Mouse (Mus musculus): ENCODE measurements around the gene Kcnd3. TPM values are rescaled to one million over a fixed set of nuclear protein-coding genes. Genes with fewer than 3 reads are reported as not detected.

Gene Kcnd3
- polyA plus RNA-seq, 1 experiment from 2014 or later = 10.2 TPM

DNA sequence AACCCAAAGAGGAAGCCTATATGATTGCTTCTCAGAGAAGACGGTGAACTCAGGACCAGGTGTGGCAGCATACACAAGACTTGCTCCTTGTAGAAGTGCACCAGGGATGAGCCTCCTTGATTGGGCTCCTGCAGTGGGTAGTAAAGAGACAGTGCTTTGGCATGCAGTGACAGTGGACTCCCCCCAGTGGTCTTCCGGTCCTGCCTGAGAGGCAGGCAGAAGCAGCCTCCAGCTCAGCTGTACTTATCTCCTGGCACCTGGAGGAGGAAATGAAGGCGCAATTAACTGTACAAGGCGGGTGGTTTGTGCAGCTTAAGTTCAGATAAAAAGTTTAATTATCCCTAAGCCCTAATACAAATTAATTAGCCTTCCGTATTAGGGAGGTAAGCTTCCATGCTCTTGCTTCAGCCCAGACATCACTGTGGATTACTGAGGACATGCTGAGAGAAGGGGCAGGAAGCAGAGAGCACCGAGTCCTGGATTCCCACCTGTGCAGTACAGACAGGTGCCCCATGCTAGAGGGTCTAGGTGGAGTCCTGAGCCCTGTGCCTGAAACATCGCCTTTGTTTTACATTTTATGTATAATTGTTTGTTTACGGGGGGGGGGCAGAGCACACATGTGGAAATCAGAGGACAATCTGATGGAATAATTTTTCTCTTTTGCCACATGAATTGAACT, 196.9 kb downstream of the Kcnd3 start:
- no peak overlapping the region for H3K9ac ChIP-seq (replicated peaks)
- no peaks in the 10 kb centered on the region for H3K36me3 ChIP-seq
- WGBS = 62% methylated on average over 8 of the region's 8 CpGs
- no peak overlapping the region for H3K27ac ChIP-seq
- no peaks in the 10 kb centered on the region for H3K4me1 ChIP-seq (replicated peaks)
- H3K4me3 ChIP-seq (replicated peaks) = no peak overlapping the region
- peak; percentile 67 for ATAC-seq
- H3K9me3 ChIP-seq = no peaks in the 10 kb centered on the region
- no peak overlapping the region for H3K4me2 ChIP-seq (replicated peaks)
- 0 out of 2 replicates have a peak, but pooled peaks cover 3% of the 10 kb centered on the region for H3K27me3 ChIP-seq

DNA sequence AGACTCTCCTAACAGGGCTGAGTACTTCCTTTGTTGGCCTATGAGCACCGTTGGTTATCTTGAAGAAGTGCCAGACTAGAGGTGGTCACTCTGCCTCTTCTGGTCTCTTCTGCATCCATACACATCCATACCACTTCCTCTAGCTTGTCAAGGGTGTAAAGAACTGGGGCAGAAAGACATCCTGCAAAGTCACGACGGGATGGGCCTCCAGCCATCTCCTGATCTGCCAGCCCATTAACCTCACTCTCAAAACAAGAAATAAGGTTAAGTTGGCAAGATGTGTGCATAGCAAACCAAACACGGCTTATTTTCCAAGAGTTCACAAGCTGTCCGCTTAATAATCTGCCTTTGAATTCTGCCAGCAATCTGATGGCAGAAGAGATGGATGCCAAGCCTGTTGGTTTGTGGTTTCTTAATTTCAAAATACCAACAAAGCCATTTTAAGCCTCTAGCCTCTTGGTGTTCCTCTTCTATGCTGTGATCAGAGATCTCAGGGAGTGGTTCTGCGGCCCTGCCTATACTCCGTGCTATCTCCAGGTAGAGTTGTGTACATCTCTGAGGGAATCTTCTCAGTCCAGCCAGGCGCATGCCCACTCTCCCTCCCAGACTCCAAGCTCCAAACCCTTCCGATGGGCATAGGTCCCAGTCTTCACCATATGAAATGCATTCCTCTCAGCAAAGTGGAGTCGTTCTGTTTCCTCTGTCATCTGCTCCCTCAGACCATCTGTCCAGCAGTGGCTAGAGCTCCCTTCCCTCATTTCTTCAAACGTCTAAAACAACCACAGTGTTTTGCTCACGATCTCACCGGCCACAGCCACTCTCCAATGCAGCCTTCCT, 201.6 kb downstream of the Kcnd3 start:
- no peak overlapping the region for H3K4me2 ChIP-seq (replicated peaks)
- H3K27ac ChIP-seq = no peak overlapping the region
- 92% methylated on average over 13 of the region's 13 CpGs for WGBS
- H3K4me3 ChIP-seq (replicated peaks) = no peak overlapping the region
- no peak overlapping the region for H3K9ac ChIP-seq (replicated peaks)
- no peaks in the 10 kb centered on the region for H3K36me3 ChIP-seq
- H3K27me3 ChIP-seq = 0 out of 2 replicates have a peak, but pooled peaks cover 3% of the 10 kb centered on the region
- H3K9me3 ChIP-seq = no peaks in the 10 kb centered on the region
- ATAC-seq = no peak
- no peaks in the 10 kb centered on the region for H3K4me1 ChIP-seq (replicated peaks)

DNA sequence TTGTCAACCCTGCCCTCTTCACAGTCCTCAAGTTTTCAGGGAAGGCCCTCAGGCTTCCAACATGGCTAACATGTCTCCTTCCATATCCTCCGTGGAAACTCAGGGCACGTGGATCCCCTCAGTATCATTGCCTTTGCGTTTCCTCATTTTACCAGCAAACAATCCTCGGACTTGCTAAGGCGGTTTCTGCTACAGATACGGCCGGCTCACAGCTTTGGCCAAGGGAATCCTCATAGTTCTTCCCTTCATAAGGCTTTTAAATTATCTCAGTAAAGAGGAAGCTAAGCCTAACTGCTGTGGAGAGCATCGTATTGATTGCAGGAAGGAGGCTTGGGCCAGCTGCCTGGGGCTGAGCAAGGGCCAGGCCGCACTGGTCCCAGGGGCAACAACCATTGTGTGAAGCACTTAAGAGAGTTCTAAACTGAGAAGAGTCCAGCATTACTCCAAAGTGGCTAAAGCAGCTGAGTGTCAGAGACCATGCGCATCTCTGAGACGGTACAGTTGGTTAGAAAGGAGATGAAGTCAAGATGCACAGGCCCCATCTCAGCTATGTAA, 203.0 kb downstream of the Kcnd3 start:
- Histone ChIP-seq H3K27me3 (0 out of 2 replicates have a peak, but pooled peaks cover 1% of the 10 kb centered on the region), H3K27ac (no peak overlapping the region), H3K4me1 (replicated peaks) (no peaks in the 10 kb centered on the region), H3K4me3 (replicated peaks) (no peak overlapping the region), H3K9ac (replicated peaks) (no peak overlapping the region), H3K4me2 (replicated peaks) (no peak overlapping the region), H3K9me3 (no peaks in the 10 kb centered on the region), H3K36me3 (no peaks in the 10 kb centered on the region)
- 94% methylated on average over 11 of the region's 11 CpGs for WGBS
- ATAC-seq = no peak

DNA sequence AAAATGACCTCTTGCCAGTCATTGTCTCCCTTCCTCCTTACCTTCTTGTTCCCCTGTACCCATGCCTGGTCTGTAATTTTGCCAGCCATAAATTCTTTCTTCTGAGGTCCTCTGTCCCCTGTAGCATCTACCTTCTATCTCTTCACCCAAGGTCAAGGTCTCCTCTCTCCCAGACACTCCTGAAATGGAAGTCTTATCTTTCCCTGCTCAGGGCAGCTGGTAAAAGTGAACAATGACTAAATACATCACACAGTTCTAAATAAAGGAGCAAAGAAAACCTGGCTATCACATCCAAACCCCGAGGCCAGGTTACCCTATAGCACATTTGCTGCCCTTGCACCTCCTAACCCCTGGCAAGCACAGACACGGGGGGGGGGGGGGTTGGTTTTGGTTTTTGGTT, 208.4 kb downstream of the Kcnd3 start:
- H3K9ac ChIP-seq (replicated peaks) = no peak overlapping the region

DNA sequence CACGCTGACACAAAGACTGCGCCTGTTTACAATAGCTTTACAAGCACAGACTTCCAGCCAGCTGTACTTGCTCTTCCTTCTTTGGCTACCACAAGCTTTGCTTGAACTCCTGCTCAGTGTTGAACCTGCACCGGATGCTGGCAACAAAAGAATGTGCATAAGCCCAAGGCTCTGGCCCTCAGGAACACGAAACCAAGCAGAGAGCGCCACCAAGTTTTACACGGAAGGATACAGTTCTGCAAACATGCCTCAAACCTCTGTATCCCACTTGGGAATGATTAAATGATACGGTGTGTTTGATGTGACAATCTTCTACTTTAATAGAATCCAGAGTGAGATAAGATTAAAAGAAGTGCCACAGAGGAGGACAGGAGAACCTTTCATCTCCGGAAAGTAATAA, 210.9 kb downstream of the Kcnd3 start:
- no peak overlapping the region for H3K4me2 ChIP-seq (replicated peaks)
- H3K4me3 ChIP-seq (replicated peaks) = no peak overlapping the region
- H3K9me3 ChIP-seq = no peaks in the 10 kb centered on the region
- no peak overlapping the region for H3K27ac ChIP-seq
- 0 out of 2 replicates have a peak, but pooled peaks cover 4% of the 10 kb centered on the region for H3K36me3 ChIP-seq
- ATAC-seq = no peak
- no peaks in the 10 kb centered on the region for H3K27me3 ChIP-seq
- 77% methylated on average over 8 of the region's 8 CpGs for WGBS
- no peak overlapping the region for H3K9ac ChIP-seq (replicated peaks)
- no peaks in the 10 kb centered on the region for H3K4me1 ChIP-seq (replicated peaks)

More for the DNA sequence above, 208.4 kb downstream of the Kcnd3 start:
- Histone ChIP-seq H3K27me3 (no peaks in the 10 kb centered on the region), H3K4me2 (replicated peaks) (no peak overlapping the region), H3K9me3 (no peaks in the 10 kb centered on the region), H3K27ac (no peak overlapping the region), H3K4me3 (replicated peaks) (no peak overlapping the region), H3K36me3 (no peaks in the 10 kb centered on the region), H3K4me1 (replicated peaks) (no peaks in the 10 kb centered on the region)
- 75% methylated on average over 2 of the region's 2 CpGs for WGBS
- ATAC-seq = no peak

DNA sequence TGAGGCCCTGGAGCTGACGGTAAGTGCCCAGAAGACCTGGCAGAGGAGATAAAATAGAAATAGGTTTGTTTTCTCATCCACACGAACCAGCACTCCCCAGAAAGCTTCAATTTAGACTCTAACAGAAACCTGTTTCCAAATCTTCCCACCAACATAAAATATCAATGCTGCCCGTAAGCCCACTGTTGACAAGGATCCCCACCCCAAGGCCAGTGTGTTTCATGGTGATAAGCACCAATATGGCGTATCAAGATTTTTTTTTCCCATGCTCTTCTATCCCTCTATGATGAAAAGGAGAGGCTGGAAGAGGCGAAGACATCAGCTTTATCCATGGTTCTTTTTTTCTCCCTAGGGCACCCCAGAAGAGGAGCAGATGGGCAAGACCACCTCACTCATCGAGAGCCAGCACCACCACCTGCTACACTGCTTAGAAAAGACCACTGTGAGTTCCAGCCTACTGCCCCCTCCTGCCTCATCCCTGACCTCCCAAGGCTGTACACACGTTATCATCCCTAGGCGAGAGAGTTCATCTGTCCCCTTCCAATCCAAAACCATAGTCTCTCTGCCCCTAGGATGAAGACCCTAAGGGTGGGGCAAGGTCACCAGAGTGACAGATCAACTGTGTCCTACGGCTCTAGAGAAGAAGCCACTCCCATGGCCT, 213.1 kb downstream of the Kcnd3 start:
- Histone ChIP-seq H3K4me2 (replicated peaks) (no peak overlapping the region), H3K9me3 (no peaks in the 10 kb centered on the region), H3K4me3 (replicated peaks) (no peak overlapping the region), H3K27ac (no peak overlapping the region), H3K9ac (replicated peaks) (no peak overlapping the region), H3K4me1 (replicated peaks) (no peaks in the 10 kb centered on the region), H3K36me3 (0 out of 2 replicates have a peak, but pooled peaks cover 8% of the 10 kb centered on the region), H3K27me3 (no peaks in the 10 kb centered on the region)
- no peak for ATAC-seq
- 83% methylated on average over 9 of the region's 9 CpGs for WGBS

DNA sequence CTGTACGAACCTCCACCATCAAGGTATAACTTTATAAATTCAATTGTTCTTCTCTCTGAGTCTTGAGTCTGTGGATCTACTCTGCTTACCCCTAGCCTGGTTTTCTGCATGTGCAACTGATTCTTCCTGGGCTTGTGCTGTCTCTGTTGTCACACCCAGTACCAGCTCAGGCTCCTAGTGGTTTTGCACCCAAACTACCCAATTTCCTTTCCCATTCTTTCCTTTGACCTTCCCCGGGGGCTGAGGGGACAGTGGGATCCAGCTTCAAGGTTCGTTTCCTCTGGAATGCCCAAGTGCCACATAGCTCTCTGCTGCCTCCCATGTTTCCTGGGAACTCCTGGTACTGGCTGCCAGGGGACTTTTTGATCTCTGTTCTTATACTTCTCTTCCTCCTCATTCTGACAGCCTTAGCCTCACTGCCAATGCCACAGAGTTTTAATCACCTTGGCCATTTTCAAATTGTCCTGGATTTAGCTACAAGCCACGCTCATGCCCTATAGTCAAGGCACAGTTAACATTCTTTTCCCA, 214.9 kb downstream of the Kcnd3 start:
- no peak overlapping the region for H3K27ac ChIP-seq
- H3K36me3 ChIP-seq = 0 out of 2 replicates have a peak, but pooled peaks cover 8% of the 10 kb centered on the region
- no peak for ATAC-seq
- no peak overlapping the region for H3K9ac ChIP-seq (replicated peaks)
- H3K27me3 ChIP-seq = no peaks in the 10 kb centered on the region
- WGBS = 69% methylated on average over 4 of the region's 4 CpGs
- H3K4me2 ChIP-seq (replicated peaks) = no peak overlapping the region
- no peaks in the 10 kb centered on the region for H3K4me1 ChIP-seq (replicated peaks)
- no peak overlapping the region for H3K4me3 ChIP-seq (replicated peaks)
- H3K9me3 ChIP-seq = no peaks in the 10 kb centered on the region

DNA sequence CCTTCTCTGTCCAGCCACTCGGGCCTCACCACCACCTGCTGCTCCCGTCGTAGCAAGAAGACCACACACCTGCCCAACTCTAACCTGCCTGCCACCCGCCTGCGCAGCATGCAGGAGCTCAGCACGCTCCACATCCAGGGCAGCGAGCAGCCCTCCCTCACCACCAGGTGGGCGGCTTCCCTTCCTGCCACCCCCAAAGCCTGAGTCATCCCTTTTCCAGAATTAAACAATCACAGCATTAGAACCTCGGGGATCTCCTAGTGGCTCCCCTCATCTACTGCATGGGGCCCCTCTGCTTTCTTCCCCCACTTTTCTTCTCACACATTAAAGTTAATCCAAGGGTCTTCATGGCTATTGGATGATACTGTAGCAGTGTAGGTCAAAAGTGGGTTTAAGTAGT, 216.0 kb downstream of the Kcnd3 start:
- Histone ChIP-seq H3K36me3 (0 out of 2 replicates have a peak, but pooled peaks cover 8% of the 10 kb centered on the region), H3K27me3 (no peaks in the 10 kb centered on the region), H3K9ac (replicated peaks) (no peak overlapping the region), H3K27ac (no peak overlapping the region), H3K4me3 (replicated peaks) (no peak overlapping the region), H3K4me2 (replicated peaks) (no peak overlapping the region), H3K4me1 (replicated peaks) (no peaks in the 10 kb centered on the region), H3K9me3 (no peaks in the 10 kb centered on the region)
- WGBS = 51% methylated on average over 9 of the region's 9 CpGs
- ATAC-seq = no peak

DNA sequence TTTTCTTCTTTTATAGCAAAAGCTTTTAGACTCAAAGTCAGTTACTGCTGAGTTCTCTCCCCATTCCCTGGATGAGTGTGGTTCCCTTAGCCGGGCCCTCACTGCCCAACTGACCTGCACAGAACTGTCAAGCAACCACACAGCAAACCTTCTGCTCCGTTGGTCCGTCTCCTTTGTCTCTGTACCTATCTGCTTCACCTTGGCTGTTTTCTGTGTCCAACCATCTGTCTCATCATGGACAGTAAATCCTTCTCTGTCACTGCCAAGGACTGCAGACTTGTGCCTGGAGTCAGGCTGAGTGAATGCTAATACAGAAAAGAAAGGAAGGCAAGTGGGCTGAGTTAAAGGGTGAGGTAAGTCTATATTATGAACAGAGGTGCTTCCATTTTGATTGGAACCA, 217.6 kb downstream of the Kcnd3 start:
- no peak overlapping the region for H3K9ac ChIP-seq (replicated peaks)
- no peaks in the 10 kb centered on the region for H3K27me3 ChIP-seq
- WGBS = 92% methylated on average over 3 of the region's 3 CpGs
- ATAC-seq = no peak
- no peak overlapping the region for H3K27ac ChIP-seq
- H3K4me3 ChIP-seq (replicated peaks) = no peak overlapping the region
- H3K4me2 ChIP-seq (replicated peaks) = no peak overlapping the region
- no peaks in the 10 kb centered on the region for H3K4me1 ChIP-seq (replicated peaks)
- no peaks in the 10 kb centered on the region for H3K9me3 ChIP-seq
- 0 out of 2 replicates have a peak, but pooled peaks cover 8% of the 10 kb centered on the region for H3K36me3 ChIP-seq

DNA sequence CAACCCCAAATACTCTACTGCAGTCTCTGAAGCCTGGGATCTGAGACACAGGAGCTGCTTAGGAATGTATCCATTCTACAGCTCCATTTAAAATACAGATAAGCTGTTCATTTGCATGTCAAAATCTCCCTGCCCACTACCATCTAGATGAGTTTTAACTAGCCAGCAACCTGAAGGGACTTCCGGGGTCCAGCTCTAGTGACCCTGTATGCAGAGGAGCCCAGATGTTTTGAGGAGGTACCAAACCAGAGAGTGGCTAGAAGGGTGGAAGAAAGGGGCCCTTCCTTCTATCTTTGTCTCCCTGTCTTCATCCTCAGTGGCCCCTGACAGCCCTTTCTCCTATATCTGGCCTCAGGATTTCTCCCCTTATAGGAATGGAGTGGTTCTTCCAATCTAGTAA, 218.7 kb downstream of the Kcnd3 start:
- Histone ChIP-seq H3K4me2 (replicated peaks) (no peak overlapping the region), H3K27me3 (no peaks in the 10 kb centered on the region), H3K4me1 (replicated peaks) (no peaks in the 10 kb centered on the region), H3K9ac (replicated peaks) (no peak overlapping the region), H3K9me3 (no peaks in the 10 kb centered on the region), H3K27ac (no peak overlapping the region), H3K4me3 (replicated peaks) (no peak overlapping the region), H3K36me3 (0 out of 2 replicates have a peak, but pooled peaks cover 8% of the 10 kb centered on the region)
- no peak for ATAC-seq
- 81% methylated on average over 1 of the region's 1 CpGs for WGBS

DNA sequence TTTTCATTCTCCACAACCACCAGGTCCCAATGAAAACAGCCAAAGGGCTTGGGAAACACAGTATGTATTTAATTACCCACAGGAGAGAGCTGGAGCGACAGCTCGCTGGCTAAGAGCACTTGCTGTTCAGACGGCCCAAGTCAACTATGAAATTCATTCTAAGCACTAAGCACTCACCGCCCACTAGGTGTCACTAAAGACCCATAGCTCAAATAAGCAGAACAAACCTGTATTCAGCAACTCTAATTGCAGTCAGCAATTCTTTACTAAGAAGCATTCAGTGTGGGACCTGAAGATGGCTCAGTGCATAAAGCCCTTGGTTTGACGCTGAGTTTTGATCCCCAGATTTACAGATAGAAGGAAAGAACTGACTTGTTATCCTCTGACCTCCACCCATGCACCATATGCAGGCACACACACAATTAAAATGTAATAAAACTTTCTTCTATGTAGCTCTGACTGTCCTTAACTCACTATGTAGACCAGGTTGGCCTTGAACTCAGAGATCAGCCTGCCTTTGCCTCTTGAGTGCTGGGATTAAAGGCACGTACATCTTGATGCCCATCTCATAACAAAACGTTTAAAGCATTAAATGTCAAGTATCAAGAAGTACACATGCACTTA, 222.6 kb downstream of the Kcnd3 start:
- H3K4me3 ChIP-seq (replicated peaks) = no peak overlapping the region
- no peak overlapping the region for H3K9ac ChIP-seq (replicated peaks)
- H3K4me1 ChIP-seq (replicated peaks) = no peaks in the 10 kb centered on the region
- no peak overlapping the region for H3K4me2 ChIP-seq (replicated peaks)
- ATAC-seq = peak; percentile 80
- no peaks in the 10 kb centered on the region for H3K9me3 ChIP-seq
- H3K27ac ChIP-seq = no peak overlapping the region
- 23% methylated on average over 7 of the region's 7 CpGs for WGBS
- H3K36me3 ChIP-seq = peaks cover 30% of the 10 kb centered on the region
- no peaks in the 10 kb centered on the region for H3K27me3 ChIP-seq
